Mouse (Mus musculus) stomach, postnatal 0 days (tissue): ENCODE data around the gene Il27ra. TPM values are rescaled to one million over a fixed set of nuclear protein-coding genes. Genes with fewer than 3 reads are reported as not detected.

Source experiments
- ATAC-seq: fragments of 200-750 bp; cut with Nextera tagmentation; 2 replicates; pipeline ENCODE4 v1.8.0; 2017; ENCODE audit not compliant: low FRiP score, low TSS enrichment
- DNase-seq: peaks from one replicate; pipeline ENCODE4 v3.0.0-alpha.2; 2016; ENCODE audit warnings: low spot score
- H3K27ac ChIP-seq: fragments of 300-500 bp; sonication (generic); replicated peaks from 2 replicates; pipeline ENCODE4 v1.5.1; 2014; ENCODE audit warnings: mild to moderate bottlenecking, control low read depth
- H3K27me3 ChIP-seq: fragments of 300-500 bp; sonication (generic); 2 replicates; pipeline ENCODE4 v1.6.1; 2014; ENCODE audit warnings: low read length; ENCODE audit not compliant: control insufficient read depth, insufficient read depth
- H3K36me3 ChIP-seq: fragments of 300-500 bp; sonication (generic); 2 replicates; pipeline ENCODE4 v1.6.1; 2014; ENCODE audit warnings: low read length, mixed read lengths; ENCODE audit not compliant: control insufficient read depth, insufficient read depth
- H3K4me1 ChIP-seq: fragments of 300-500 bp; sonication (generic); replicated peaks from 2 replicates; pipeline ENCODE4 v1.6.1; 2014; ENCODE audit warnings: antibody characterized with exemption; ENCODE audit not compliant: control insufficient read depth, insufficient read depth
- H3K4me2 ChIP-seq: fragments of 300-500 bp; sonication (generic); replicated peaks from 2 replicates; pipeline ENCODE4 v1.6.1; 2014; ENCODE audit warnings: low read depth, mild to moderate bottlenecking, control low read depth, moderate library complexity
- H3K4me3 ChIP-seq: fragments of 300-500 bp; sonication (generic); 2 replicates; pipeline ENCODE4 v1.5.1; 2014; ENCODE audit warnings: low read depth, low read length, control low read depth
- H3K9ac ChIP-seq: fragments of 300-500 bp; sonication (generic); 2 replicates; pipeline ENCODE4 v1.6.1; 2014; ENCODE audit warnings: mild to moderate bottlenecking, low read length, control low read depth, mixed read lengths
- H3K9me3 ChIP-seq: fragments of 300-500 bp; sonication (generic); 2 replicates; pipeline ENCODE4 v1.6.1; 2016; ENCODE audit warnings: low read length; ENCODE audit not compliant: control insufficient read depth
- CTCF ChIP-seq: IDR thresholded peaks from 2 replicates; pipeline ENCODE4 v1.5.1; 2016; ENCODE audit warnings: antibody characterized with exemption, low read depth, mild to moderate bottlenecking, moderate library complexity
- EP300 ChIP-seq: optimal IDR thresholded peaks from 2 replicates; pipeline ENCODE3; 2016; ENCODE audit warnings: antibody characterized with exemption
- WGBS: fragments of 180-500 bp; shearing (Covaris S2); extraction: QIAGEN DNeasy Blood & Tissue Kit; methylation state at CpG from one replicate; pipeline ENCODE4 v1.1.7; 2014; 5-methylcytosine and 5-hydroxymethylcytosine counted together
- polyA plus RNA-seq: library from polyadenylated mRNA; unstranded; fragments of >200 nt; fragmentation: Nextera tagmentation; extraction: Ambion mirVana; gene quantifications from 2 replicates; pipeline ENCODE4 v1.2.1, GENCODE M21; 2015

Gene Il27ra
- polyA plus RNA-seq, 1 experiment from 2014 or later, result 0.40 TPM

- DNase-seq (peak; percentile 42), ATAC-seq (no peak)
- no peak for TF ChIP-seq CTCF
- TF ChIP-seq EP300, result no peak
- 63% methylated on average over 40 of the region's 42 CpGs for WGBS
- Histone ChIP-seq H3K9ac (no peak overlapping the region; the same call in 1 of the 2 replicates), H3K4me1 (no peaks in the 10 kb centered on the region), H3K4me2 (no peak overlapping the region), H3K4me3 (no peak overlapping the region), H3K9me3 (no peaks in the 10 kb centered on the region), H3K36me3 (peaks cover 21% of the 10 kb centered on the region; the same call in 1 of the 2 replicates), H3K27ac (no peak overlapping the region), H3K27me3 (no peaks in the 10 kb centered on the region)
Measured at GRCm38 (mm10) chr8:84084341-84085115, 42.1 kb upstream of the Il27ra start.

- ATAC-seq (0 out of 2 replicates have a peak, but pooled peaks have one; percentile 18), DNase-seq (no peak)
- H3K27ac ChIP-seq, result no peak overlapping the region
- no peak overlapping the region for H3K4me2 ChIP-seq
- H3K36me3 ChIP-seq, result peaks cover 21% of the 10 kb centered on the region; the same call in 1 of the 2 replicates
- 38% methylated on average over 8 of the region's 8 CpGs for WGBS
- TF ChIP-seq CTCF (peak; percentile 56), EP300 (no peak)
- H3K9me3 ChIP-seq, result no peaks in the 10 kb centered on the region
- H3K4me3 ChIP-seq, result no peak overlapping the region
- H3K4me1 ChIP-seq, result no peaks in the 10 kb centered on the region
- H3K9ac ChIP-seq, result no peak overlapping the region
- no peaks in the 10 kb centered on the region for H3K27me3 ChIP-seq
Measured at GRCm38 (mm10) chr8:84083829-84084241, 41.4 kb upstream of the Il27ra start.

- 62% methylated on average over 5 of the region's 5 CpGs for WGBS
- Histone ChIP-seq H3K9ac (no peak overlapping the region), H3K4me1 (no peaks in the 10 kb centered on the region), H3K9me3 (no peaks in the 10 kb centered on the region), H3K4me3 (no peak overlapping the region), H3K36me3 (peaks cover 17% of the 10 kb centered on the region; the same call in 1 of the 2 replicates), H3K27me3 (no peaks in the 10 kb centered on the region), H3K27ac (no peak overlapping the region), H3K4me2 (no peak overlapping the region)
- no peak for DNase-seq
- no peak for ATAC-seq
- TF ChIP-seq EP300 (no peak), CTCF (no peak)
Measured at GRCm38 (mm10) chr8:84079206-84079605, 36.8 kb upstream of the Il27ra start.

GRCm38 (mm10) chr8:84076849-84077248 lies 34.5 kb upstream of the Il27ra start:
- DNase-seq (no peak), ATAC-seq (no peak)
- H3K9ac ChIP-seq, result no peak overlapping the region
- no peak overlapping the region for H3K4me3 ChIP-seq
- peaks cover 9% of the 10 kb centered on the region; the same call in 1 of the 2 replicates for H3K36me3 ChIP-seq
- TF ChIP-seq CTCF (no peak), EP300 (no peak)
- no peaks in the 10 kb centered on the region for H3K27me3 ChIP-seq
- no peak overlapping the region for H3K27ac ChIP-seq
- 87% methylated on average over 3 of the region's 3 CpGs for WGBS
- no peaks in the 10 kb centered on the region for H3K9me3 ChIP-seq
- H3K4me2 ChIP-seq, result no peak overlapping the region
- no peaks in the 10 kb centered on the region for H3K4me1 ChIP-seq

- ATAC-seq (no peak), DNase-seq (peak; percentile 11)
- 82% methylated on average over 1 of the region's 1 CpGs for WGBS
- Histone ChIP-seq H3K4me3 (no peak overlapping the region), H3K9ac (peak overlapping the region; percentile 13; the same call in 1 of the 2 replicates), H3K9me3 (no peaks in the 10 kb centered on the region), H3K4me2 (no peak overlapping the region), H3K27me3 (no peaks in the 10 kb centered on the region), H3K36me3 (peaks cover 9% of the 10 kb centered on the region; the same call in 1 of the 2 replicates), H3K27ac (no peak overlapping the region), H3K4me1 (no peaks in the 10 kb centered on the region)
- TF ChIP-seq CTCF (no peak), EP300 (no peak)
Measured at GRCm38 (mm10) chr8:84076412-84076811, 34.0 kb upstream of the Il27ra start.

- no peak for DNase-seq
- TF ChIP-seq EP300 (no peak), CTCF (no peak)
Measured at GRCm38 (mm10) chr8:84073230-84073976, 31.0 kb upstream of the Il27ra start.

More at GRCm38 (mm10) chr8:84073230-84073976, 31.0 kb upstream of the Il27ra start:
- no peaks in the 10 kb centered on the region for H3K9me3 ChIP-seq
- 59% methylated on average over 10 of the region's 10 CpGs for WGBS
- H3K27ac ChIP-seq, result no peak overlapping the region
- no peak overlapping the region for H3K4me3 ChIP-seq
- H3K36me3 ChIP-seq, result no peaks in the 10 kb centered on the region
- no peak for ATAC-seq
- H3K4me1 ChIP-seq, result peaks cover 2% of the 10 kb centered on the region; the same call in 1 of the 2 replicates
- no peak overlapping the region for H3K4me2 ChIP-seq
- H3K27me3 ChIP-seq, result no peaks in the 10 kb centered on the region
- 0 out of 2 replicates have a peak overlapping the region, but pooled peaks have one; percentile 18 for H3K9ac ChIP-seq
